Mouse (Mus musculus): ENCODE results near the gene Cfap299.

Gene Cfap299

DNA sequence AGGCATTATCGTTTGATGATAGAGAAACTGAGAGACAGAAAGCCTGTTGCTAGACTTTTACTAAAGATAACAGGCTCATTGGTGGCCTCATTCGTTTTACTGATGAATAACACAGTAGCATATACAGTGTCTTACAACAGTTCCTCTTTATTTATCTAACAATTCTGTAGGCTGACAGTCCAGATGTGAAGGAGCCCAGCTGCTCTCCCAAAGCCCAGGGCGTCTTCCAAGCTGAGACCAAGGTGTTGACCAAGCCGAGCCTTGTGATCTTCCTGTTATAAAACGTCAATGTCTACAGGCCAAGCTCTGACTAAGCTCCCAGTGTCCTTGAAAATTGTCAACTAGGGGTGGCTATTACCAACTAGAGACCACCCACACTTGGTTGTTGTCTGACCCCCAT, 321.9 kb downstream of the Cfap299 start:
- 75% methylated on average over 5 of the region's 5 CpGs for WGBS

GRCm38 (mm10) chr5:98688254-98688653, 359.1 kb downstream of the Cfap299 start:
- 91% methylated on average over 5 of the region's 5 CpGs for WGBS

DNA sequence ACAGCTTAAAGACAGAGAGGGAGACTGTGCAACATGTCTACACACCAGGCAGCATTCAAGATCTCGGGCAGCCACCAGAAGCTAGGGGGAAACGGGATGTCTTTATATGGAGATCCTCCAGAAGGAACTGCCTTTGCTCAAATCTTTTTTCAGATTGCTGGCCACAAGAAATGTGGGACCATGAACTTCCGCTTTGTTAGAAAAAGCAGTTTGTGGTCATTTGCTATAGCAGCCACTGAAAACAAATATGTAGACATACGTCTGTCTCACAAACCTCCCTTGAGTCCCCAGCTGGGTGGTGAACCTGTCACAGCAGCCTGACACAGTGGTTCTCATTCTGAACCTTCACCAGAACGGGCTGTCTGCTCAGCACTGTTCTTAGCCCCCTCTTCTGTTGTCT, 363.0 kb downstream of the Cfap299 start:
- 68% methylated on average over 5 of the region's 5 CpGs for WGBS

DNA sequence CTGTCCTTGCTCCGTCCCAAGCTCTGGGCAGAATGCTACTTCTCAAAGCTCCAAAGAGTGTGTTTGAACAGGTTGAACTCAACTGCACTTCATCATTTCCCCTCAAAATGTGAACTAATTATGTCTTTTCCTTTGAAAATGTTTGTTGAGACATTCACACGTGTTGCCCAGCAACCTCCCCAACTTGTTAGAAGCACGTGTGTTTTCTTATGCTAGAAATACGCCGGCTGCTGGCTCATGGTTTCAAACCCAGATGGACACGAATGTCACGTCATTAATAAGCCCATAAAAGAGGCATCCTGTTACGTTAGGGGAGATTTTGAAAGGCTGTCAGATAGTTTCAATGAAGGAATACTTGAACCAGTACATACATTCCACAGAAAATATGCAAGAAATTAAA, 367.2 kb downstream of the Cfap299 start:
- WGBS: 50% methylated on average over 8 of the region's 8 CpGs

DNA sequence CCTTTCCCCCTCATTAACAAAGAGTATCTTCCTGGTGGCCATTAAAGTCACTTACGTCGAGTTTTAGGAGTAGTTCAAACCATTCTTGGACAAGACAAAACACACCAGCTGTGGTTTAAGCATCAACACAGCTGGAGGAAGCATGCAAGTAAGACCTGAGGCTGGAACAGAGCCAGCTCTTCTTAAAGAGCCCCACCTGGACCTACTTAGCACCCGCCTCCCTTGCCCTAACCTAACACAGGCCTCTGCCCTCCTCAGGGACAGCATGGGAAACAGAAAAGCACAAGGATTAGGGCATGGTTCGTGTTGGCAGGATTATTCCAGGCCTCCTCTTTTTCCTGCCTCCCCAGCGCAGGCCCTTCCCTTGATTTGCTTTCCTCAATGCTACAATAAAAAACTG, 374.9 kb downstream of the Cfap299 start:
- 75% methylated on average over 5 of the region's 5 CpGs for WGBS

DNA sequence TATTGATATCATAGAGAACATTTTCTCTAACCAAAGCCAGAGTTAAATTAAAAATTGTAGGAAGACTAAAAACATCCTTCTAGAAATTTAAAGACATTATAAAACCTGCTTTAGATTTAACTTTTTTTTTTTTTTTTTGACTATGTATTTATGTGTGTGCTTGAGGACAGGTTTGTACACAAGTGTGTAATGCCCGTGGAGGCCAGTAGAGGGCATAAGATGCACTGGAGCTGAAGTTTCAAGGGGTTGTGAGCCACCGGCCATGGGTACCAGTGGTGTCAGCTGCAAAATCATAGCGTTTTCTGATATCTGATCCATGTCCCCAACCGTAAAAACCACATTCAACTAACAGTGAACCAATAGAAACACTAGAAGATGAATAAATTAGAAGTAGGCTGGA, 377.5 kb downstream of the Cfap299 start:
- WGBS: 87% methylated on average over 4 of the region's 4 CpGs

DNA sequence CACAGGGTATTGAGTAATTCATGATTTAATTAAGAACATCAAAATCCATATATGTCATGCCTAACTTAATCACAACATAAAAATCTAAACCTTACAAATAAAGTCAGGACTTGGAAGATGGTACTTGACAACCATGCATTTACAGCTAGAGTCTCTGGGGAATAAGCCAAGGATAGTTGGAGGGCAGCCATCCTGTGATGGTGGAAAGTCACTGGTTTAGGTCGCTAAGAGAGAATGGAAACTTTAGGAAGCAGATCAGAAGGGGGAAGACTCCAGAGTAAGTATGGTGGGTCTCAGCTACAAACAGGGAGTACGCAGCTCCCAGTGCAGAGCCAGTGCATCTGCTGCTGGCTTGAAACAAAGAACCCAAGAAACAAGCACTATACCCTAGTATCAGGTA, 386.3 kb downstream of the Cfap299 start:
- 62% methylated on average over 2 of the region's 2 CpGs for WGBS

DNA sequence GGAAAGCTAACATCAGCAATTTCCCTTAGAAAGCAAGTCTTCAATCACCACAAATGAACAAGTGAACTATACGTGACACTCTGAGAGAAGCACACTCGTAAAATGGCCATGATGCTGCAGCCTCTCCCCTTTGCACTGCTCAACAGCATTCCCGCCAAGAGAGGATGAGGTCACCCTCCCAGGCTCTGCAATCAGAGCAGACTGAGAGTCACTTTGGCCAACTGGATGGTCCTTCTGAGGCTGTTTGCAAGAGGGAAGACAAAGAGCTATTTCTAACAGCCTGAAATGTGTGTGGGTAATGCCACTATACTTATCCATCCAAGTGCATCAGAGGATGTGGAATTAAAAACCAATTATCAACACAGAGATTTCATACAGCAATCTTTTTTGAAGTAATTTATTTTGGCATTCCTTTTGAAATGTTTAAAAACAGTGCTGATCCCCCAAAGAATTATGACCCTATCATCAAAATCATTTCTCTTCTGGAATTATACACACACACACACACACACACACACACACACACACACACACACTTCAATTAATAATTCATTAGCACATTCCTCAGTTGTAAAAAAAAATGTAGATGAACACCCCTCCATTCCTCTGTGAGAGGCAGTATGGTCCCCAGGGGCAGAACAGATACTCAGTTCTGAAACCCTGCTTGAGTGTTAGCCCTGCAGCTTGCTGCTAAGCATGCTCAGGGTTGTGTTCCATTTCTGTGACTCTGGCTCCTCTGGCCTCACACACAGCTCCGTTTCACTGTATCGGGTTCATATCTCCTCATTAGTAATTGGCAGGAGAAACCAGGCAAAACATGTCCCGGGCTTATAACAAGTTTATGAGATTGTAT, 403.3 kb downstream of the Cfap299 start:
- 58% methylated on average over 6 of the region's 6 CpGs for WGBS

DNA sequence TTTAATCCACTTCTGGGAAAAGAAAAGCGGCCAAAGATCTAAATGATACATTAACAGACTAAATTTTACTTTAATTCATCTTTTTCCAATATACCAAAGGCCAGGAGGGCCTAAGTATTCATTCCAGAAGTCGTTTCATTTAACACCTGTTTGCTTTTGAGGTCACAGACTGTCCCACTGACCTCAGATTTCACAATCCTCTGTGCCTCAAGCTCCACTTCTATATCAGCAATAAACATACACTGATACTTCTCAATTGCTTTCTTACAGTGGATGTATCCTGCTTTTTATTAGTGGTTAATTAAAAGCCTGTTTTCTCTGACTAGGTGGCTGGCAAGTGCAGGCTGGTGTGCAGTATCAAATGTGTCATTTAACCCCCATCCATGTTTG, 403.9 kb downstream of the Cfap299 start:
- WGBS: 75% methylated on average over 2 of the region's 2 CpGs

DNA sequence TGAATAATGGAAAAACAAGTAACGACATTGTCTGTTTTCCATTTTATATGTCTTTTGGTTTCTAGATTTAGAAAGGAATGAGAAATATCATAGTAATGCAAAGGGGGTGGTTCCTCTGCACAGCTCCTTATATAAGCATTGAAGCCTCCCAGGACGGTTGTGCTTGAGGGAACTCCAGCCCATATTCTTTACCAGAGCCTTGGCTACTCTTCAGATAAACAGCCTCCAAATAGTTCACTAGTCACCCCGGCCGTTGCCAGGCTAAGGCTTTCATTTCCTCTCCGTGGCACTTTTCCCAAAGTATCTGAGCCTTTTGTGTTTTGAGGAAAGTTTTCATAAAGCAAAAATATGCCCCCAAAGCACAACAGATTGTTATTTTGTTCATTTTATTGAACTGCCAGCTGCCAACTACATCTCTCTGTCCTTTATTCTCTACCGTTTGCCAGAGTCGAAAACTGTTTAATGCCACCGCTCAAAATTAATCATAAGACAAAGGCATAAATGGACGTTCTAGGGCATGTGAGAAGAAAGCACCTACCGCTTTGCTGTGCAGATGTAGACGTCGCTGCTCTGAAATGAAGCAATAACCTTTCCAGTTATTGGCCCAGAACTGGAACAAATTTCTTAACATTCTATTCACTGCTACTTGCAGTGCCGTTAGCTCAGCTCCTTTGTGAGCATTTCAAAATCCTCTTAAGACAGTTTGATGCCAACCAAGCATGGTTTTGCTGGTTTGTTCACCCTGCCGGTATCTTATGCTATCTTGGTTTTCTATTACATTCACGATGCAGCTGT, 433.0 kb downstream of the Cfap299 start:
- WGBS: 53% methylated on average over 15 of the region's 15 CpGs

- WGBS: 43% methylated on average over 4 of the region's 4 CpGs
These were observed 449.5 kb downstream of the Cfap299 start for GRCm38 (mm10) chr5:98778588-98778987.

GRCm38 (mm10) chr5:98782066-98782465, 453.0 kb downstream of the Cfap299 start:
- WGBS: 93% methylated on average over 7 of the region's 7 CpGs

- WGBS: 72% methylated on average over 4 of the region's 4 CpGs
These were observed 458.6 kb downstream of the Cfap299 start for GRCm38 (mm10) chr5:98787735-98788134.

DNA sequence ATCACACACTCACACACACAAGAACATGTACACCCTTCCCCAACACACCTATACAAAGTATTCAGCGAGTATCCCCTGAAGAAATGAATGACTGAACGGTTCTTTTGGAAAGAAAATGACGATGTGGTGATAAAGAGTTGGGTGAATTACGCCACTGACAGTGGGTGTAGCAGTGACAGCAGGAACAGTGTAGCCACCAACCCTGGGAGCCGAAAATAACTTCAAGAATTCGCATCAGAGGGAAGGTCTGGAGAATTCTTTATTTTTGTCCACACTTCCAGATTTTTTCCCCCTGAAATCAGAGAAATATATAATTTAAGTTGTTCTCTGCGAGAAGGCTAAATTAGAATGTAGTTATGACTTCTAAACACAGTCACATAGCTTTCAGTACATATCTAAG, 459.5 kb downstream of the Cfap299 start:
- WGBS: 54% methylated on average over 7 of the region's 7 CpGs

GRCm38 (mm10) chr5:98790894-98791607, 461.9 kb downstream of the Cfap299 start:
- 64% methylated on average over 7 of the region's 7 CpGs for WGBS

DNA sequence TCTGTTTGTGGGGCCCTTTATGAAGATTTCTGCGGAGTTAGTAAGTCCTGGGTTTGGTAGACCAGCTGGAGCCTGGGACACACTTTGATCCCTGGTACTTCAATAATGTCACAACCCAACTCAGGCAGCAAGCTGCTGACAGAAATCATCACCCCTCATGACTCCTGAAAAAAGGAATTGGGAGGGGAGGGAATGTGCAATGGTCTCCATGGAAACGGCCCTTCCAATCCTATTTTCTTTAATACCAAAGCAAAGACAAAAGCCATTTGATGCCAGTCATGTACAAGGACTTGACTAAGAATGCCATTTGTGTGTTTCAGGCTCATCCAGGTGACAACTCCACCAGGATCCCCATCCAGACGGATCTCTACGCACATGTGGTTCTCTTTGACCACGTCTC, 472.4 kb downstream of the Cfap299 start:
- 73% methylated on average over 5 of the region's 5 CpGs for WGBS

- WGBS: 89% methylated on average over 6 of the region's 6 CpGs
These were observed 475.7 kb downstream of the Cfap299 start for GRCm38 (mm10) chr5:98804761-98805160.

GRCm38 (mm10) chr5:98806492-98806891, 477.4 kb downstream of the Cfap299 start:
- 62% methylated on average over 4 of the region's 4 CpGs for WGBS

- WGBS: 73% methylated on average over 7 of the region's 7 CpGs
These were observed 477.9 kb downstream of the Cfap299 start for GRCm38 (mm10) chr5:98807022-98807421.

- WGBS: 88% methylated on average over 9 of the region's 9 CpGs
These were observed 478.8 kb downstream of the Cfap299 start for GRCm38 (mm10) chr5:98807953-98808352.

GRCm38 (mm10) chr5:98812380-98812779, 483.3 kb downstream of the Cfap299 start:
- 85% methylated on average over 1 of the region's 1 CpGs for WGBS

DNA sequence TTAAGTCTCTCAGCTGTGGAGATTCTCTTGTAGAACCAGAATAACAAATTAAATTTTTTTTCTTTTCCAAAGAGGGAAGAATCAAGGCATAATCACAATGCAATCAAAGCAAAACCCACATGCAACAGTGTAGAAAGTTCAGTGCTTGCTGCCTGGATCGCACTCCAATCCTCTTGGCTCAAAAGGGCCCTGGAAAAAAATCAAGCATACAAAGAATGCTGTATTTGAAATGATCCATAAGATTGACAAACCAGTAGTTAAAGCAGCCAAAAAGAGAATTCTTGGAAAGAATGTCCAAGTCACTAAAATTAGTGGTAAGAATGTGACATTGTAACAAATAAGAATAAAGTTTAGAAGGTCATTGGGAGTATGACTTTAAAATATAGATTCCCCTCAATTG, 486.2 kb downstream of the Cfap299 start:
- WGBS: 74% methylated on average over 1 of the region's 1 CpGs
